ENCODE assay signal across 8 mouse cellular contexts in the genomic region with DNA sequence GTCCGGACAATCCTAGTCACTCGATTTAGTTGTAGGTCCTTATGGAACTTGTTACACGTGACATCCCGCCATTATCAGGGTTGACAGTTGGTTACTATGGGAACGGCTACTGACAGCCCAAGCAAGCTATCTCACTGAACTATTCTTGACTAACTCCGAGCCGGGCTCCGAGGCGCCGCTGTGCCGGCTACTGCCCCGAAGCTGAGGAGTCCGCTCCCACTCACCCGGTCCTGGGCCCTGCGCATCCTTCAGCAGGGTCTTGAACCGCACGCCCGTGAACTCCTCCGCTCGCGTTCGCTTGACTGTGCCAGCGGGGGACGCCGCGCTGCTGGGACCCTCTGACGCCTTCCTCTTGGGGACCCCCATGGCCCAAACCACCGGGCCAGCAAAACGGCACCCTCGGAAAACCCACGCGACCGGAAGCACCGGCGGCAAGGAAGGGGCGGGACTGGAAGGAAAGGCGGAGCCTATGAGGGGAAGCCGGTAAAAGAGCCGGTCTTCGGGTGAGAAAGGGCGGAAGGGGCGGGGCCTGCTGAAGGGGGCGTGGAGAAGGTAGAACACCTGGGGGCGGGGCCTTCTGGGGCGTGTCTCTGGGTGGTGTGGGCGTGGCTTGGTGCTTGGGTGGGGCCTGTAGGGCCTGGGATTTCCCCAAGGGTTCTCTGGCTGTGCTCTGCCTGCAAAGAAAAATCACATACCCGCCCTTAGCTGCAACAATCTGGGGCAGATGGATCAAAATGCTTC. TPM values are rescaled to one million over a fixed set of nuclear protein-coding genes. Genes with fewer than 3 reads are reported as not detected.
A peak's percentile ranks its signal among the peaks of the same experiment; 100 is the strongest.
DNase-seq lines count a peak whose midpoint lies in the region; ATAC-seq lines count a peak whose summit lies in the region.

A gene (minus strand): TSS at position 439 of the 741 bp plus-strand sequence.

- 0 out of 2 replicates have a peak, but pooled peaks cover 11% of the 10 kb centered on the region for H3K4me1 ChIP-seq in intestine, embryonic 14.5 days (replicated peaks; ENCODE audit: control insufficient read depth, insufficient read depth, low read length)

- peak; percentile 94 for ATAC-seq in intestine, embryonic 14.5 days (replicated peaks; ENCODE audit: low FRiP score, low TSS enrichment, low read depth)

- under 1% methylated on average over 47 of the region's 47 CpGs for WGBS in intestine, embryonic 14.5 days

- H3K4me2 ChIP-seq in intestine, embryonic 14.5 days (ENCODE audit: low read length) = peak within 1 kb of the TSS; percentile 69

- H3K27me3 ChIP-seq in intestine, embryonic 14.5 days (replicated peaks; ENCODE audit: control insufficient read depth, insufficient read depth, low read length) = no peaks in the 10 kb centered on the region

- peaks cover under 1% of the 10 kb centered on the region; the same call in 1 of the 2 replicates for H3K36me3 ChIP-seq in intestine, embryonic 14.5 days (ENCODE audit: control insufficient read depth, insufficient read depth, low read length)

- DNase-seq in adrenal gland, adult (ENCODE audit: inconsistent age in 2 of 2, low spot score in 1 of 2) = peak; percentile 99 to 100
- DNase-seq in embryo, embryonic 10.5 days (ENCODE audit: low spot score) = peak; percentile 99
- peak; percentile 99 for DNase-seq in gastrocnemius, postnatal 14 days
- peak; percentile 100 for DNase-seq in intestine, embryonic 14.5 days (ENCODE audit: low spot score)
- peak; percentile 95 to 96 for DNase-seq in left cerebral cortex, postnatal 14 days (ENCODE audit: low spot score in 2 of 2)
- DNase-seq in mesoderm, embryonic 11.5 days (ENCODE audit: low read depth, low spot score) = peak; percentile 95
- peak; percentile 95 to 97 for DNase-seq in right cerebral cortex, postnatal 36 days (ENCODE audit: low spot score in 2 of 2)
- DNase-seq in yolk sac, embryonic 10.5 days (ENCODE audit: low spot score) = peak; percentile 98

- H3K4me3 ChIP-seq in intestine, embryonic 14.5 days (ENCODE audit: low read depth, low read length) = peak within 1 kb of the TSS; percentile 95

- peak within 1 kb of the TSS; percentile 56 for H3K9ac ChIP-seq in intestine, embryonic 14.5 days (ENCODE audit: low read length)

- no peaks in the 10 kb centered on the region for H3K9me3 ChIP-seq in intestine, embryonic 14.5 days (ENCODE audit: control insufficient read depth, low read length)

- intact Hi-C loops in gastrocnemius, postnatal 14 days (cut with DNase I; ENCODE audit: low total_unique reads) = no loop called here
- intact Hi-C loops in left cerebral cortex, postnatal 14 days (cut with DNase I) = loop anchor here (5.0 to 10.0 kb wide), 2 partner anchors 122 to 225 kb away; no protein-coding TSS in a partner anchor

- peak within 1 kb of the TSS; percentile 69; the same call in 1 of the 2 replicates for H3K27ac ChIP-seq in intestine, embryonic 14.5 days (ENCODE audit: low read depth)

RNA-seq across cellular contexts. Expression of the gene that starts here (rescaled TPM):
- total RNA-seq in gastrocnemius, postnatal 14 days (2021) = 1 to 10 TPM; 5.1 to 5.7 TPM
- polyA plus RNA-seq in intestine, embryonic 14.5 days (2014; fragmentation: Nextera tagmentation; extraction: Ambion mirVana) = 12.4 and 12.7 TPM in 2 replicates
- 10 to 100 TPM; 14.2 to 15.9 TPM for total RNA-seq in left cerebral cortex, postnatal 14 days (2021)

Comparison
In these comparisons a context has a peak if more than half of its experiments do, and no peak if none do; other contexts are left out.
1. Peak in every context shown above with its lines: DNase-seq, ATAC-seq, H3K4me3 ChIP-seq and H3K27ac ChIP-seq.